Mouse (Mus musculus) ES-Bruce4 (cell line): ENCODE results near the gene Mtor. TPM values are rescaled to one million over a fixed set of nuclear protein-coding genes. Genes with fewer than 3 reads are reported as not detected.

Experiments used
- H3K27ac ChIP-seq: 2 replicates; pipeline ENCODE4 v1.5.1; 2012; ENCODE audit warnings: low read length, inconsistent platforms; ENCODE audit not compliant: insufficient read depth
- H3K27me3 ChIP-seq: 2 replicates; pipeline ENCODE4 v1.6.1; 2012; ENCODE audit warnings: mild to moderate bottlenecking, low read length, inconsistent platforms; ENCODE audit not compliant: control insufficient read depth, poor library complexity, insufficient read depth, severe bottlenecking
- H3K36me3 ChIP-seq: 2 replicates; pipeline ENCODE4 v1.6.1; 2012; ENCODE audit warnings: inconsistent platforms, mild to moderate bottlenecking, low read length, moderate library complexity; ENCODE audit not compliant: control insufficient read depth, poor library complexity, insufficient read depth, severe bottlenecking
- H3K4me1 ChIP-seq: one replicate; pipeline ENCODE4 v1.8.1; 2011; ENCODE audit warnings: low read length; ENCODE audit not compliant: control insufficient read depth, insufficient read depth
- H3K4me3 ChIP-seq: 2 replicates; pipeline ENCODE4 v1.5.1; 2011; ENCODE audit warnings: low read depth, mild to moderate bottlenecking, low read length
- H3K9ac ChIP-seq: 2 replicates; pipeline ENCODE4 v1.6.1; 2012; ENCODE audit warnings: low read depth, mild to moderate bottlenecking, inconsistent platforms; ENCODE audit not compliant: poor library complexity, severe bottlenecking
- H3K9me3 ChIP-seq: replicated peaks from 2 replicates; pipeline ENCODE4 v1.6.1; 2012; ENCODE audit warnings: mild to moderate bottlenecking, low read length, inconsistent platforms; ENCODE audit not compliant: control insufficient read depth, poor library complexity, insufficient read depth, severe bottlenecking
- CTCF ChIP-seq: IDR thresholded peaks from one replicate; pipeline ENCODE4 v1.8.1; 2011; ENCODE audit warnings: low read depth, low read length
- EP300 ChIP-seq: IDR thresholded peaks from 2 replicates; pipeline ENCODE4 v1.6.1; 2011; ENCODE audit warnings: low read depth, low read length; ENCODE audit not compliant: insufficient read depth
- POLR2A ChIP-seq: IDR thresholded peaks from one replicate; pipeline ENCODE4 v1.8.1; 2011; ENCODE audit warnings: low read length; ENCODE audit not compliant: insufficient read depth
- polyA plus RNA-seq: library from polyadenylated mRNA; stranded (reverse); fragments of >200 nt; gene quantifications from 2 replicates; pipeline ENCODE4 v1.2.4, GENCODE M21; 2011; ENCODE audit warnings: low read depth; ENCODE audit not compliant: missing spikeins, insufficient read depth, insufficient read length

Mtor gene
- polyA plus RNA-seq, 1 experiment, result 26.0 TPM

DNA sequence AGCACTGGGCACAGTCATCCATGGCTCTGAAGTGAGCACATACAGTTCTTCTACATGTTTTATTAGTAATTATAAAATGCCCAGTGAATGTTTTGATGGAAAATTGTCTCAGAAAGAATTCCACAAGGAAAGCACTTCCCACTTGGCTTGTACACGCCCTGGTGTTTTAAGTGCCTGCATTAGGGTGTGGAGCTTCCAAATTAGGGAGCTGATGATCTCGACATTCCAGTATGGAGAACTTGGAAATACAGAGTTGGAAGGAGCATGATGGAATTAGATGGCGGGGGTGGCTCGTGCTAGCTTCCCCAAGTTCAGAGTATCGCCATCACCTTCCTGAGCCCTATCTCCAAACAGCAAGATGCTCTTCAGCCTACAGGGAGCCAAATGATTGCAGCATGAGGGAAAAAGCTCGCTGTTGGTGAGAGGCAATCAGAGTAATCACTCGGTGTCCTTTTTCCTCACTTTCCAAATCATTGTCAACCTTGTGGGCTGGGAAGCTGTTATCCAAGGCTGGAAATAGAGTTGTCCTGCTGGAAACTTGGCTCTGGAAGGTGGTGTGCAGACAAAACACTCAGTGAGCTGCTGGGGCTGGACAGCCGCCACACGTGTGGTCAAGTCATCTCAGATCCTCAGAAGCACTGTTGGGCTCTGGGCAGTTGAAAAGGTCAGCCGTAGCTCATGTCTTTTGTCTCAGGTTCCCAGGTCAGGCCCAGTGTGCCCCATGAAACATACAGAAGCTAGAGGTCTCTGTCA, 78.9 kb downstream of the Mtor start:
- Histone ChIP-seq H3K36me3 (peaks cover 18% of the 10 kb centered on the region), H3K9ac (no peak overlapping the region), H3K4me3 (no peak overlapping the region), H3K27me3 (no peaks in the 10 kb centered on the region), H3K27ac (no peak overlapping the region), H3K9me3 (no peaks in the 10 kb centered on the region), H3K4me1 (no peaks in the 10 kb centered on the region)
- TF ChIP-seq POLR2A (no peak), EP300 (no peak), CTCF (no peak)

DNA sequence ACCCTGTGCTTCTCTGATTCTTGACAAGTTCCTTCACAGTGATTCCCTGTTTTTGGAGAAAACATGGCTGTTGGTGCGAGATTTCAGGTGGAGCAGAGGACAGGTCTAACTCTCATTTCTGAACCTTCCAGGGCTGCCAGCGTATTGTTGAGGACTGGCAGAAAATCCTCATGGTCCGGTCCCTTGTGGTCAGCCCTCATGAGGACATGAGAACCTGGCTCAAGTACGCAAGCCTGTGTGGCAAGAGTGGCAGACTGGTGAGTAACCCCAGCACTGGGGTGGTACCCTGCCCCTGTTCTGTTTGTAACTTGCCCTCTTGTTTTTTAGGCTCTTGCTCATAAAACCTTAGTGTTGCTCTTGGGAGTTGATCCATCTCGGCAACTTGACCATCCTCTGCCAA, 81.9 kb downstream of the Mtor start:
- H3K4me3 ChIP-seq, result no peak overlapping the region
- H3K9me3 ChIP-seq, result no peaks in the 10 kb centered on the region
- no peaks in the 10 kb centered on the region for H3K27me3 ChIP-seq
- no peak for TF ChIP-seq POLR2A
- no peak for TF ChIP-seq EP300
- no peak for TF ChIP-seq CTCF
- no peaks in the 10 kb centered on the region for H3K4me1 ChIP-seq
- no peak overlapping the region for H3K9ac ChIP-seq
- H3K36me3 ChIP-seq, result peaks cover 22% of the 10 kb centered on the region
- H3K27ac ChIP-seq, result no peak overlapping the region

DNA sequence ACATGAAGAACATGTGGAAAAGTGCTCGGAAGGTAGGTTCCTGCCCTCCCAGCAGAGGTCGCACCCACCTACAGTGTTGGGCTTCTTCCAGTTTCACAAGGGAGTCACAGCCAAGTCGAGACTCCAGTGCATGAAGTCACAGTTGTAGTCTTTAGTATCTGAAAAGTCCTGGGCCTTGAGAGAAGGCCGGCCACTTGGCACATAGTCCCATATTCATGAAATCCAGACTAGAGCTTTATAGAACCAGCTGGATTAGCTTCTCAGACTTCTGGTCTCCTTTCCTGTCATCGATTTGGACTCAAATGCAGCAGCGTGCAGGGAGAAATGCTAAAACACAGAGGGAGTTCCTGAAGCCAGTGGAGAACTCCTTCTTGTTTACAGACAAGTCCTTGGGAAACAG, 82.4 kb downstream of the Mtor start:
- Histone ChIP-seq H3K27me3 (no peaks in the 10 kb centered on the region), H3K9me3 (no peaks in the 10 kb centered on the region), H3K36me3 (peaks cover 22% of the 10 kb centered on the region), H3K9ac (no peak overlapping the region), H3K4me3 (no peak overlapping the region), H3K4me1 (no peaks in the 10 kb centered on the region), H3K27ac (no peak overlapping the region)
- TF ChIP-seq CTCF, result no peak
- TF ChIP-seq EP300, result no peak
- TF ChIP-seq POLR2A, result no peak

DNA sequence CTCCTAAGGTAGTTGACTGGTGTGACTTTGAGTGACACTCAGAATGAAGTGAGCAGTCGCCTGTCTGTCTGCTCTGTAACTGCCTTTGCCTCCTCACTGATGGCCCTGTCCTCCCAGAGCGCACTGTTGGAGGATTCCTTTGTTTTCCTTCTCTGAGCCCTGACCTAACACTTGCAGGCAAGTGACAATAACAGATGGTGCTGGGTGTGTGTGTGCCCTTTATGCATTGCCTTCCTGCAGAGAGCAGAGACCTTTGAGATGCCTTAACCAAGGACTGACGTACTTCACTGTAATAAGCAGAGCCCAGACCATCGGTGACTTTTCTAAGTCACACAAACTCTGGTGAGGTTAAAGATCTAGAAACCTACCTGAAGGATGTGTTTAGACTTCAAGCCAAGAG, 82.9 kb downstream of the Mtor start:
- H3K27me3 ChIP-seq, result no peaks in the 10 kb centered on the region
- no peak overlapping the region for H3K4me3 ChIP-seq
- H3K9ac ChIP-seq, result no peak overlapping the region
- H3K4me1 ChIP-seq, result no peaks in the 10 kb centered on the region
- H3K9me3 ChIP-seq, result no peaks in the 10 kb centered on the region
- peaks cover 19% of the 10 kb centered on the region for H3K36me3 ChIP-seq
- TF ChIP-seq CTCF (no peak), EP300 (no peak), POLR2A (no peak)
- no peak overlapping the region for H3K27ac ChIP-seq

DNA sequence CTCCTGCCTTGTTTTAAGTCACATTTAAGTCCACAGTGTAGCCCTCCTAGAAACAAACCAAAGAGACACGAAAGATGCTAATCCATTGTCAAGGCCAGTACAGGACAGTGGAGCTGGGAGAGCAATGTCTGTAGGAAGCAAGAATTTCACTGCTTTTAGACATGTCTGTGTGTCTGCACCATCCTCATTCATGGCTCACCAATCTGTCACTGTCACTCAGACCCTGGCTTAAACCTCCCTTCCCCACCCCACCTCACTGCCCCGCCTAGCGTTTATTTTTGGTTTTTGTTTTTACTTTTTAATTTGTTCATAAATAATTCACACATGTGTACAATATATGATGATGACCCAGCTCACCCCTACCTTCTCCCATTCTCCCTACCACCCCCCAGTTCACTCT, 84.1 kb downstream of the Mtor start:
- H3K9ac ChIP-seq, result no peak overlapping the region
- H3K36me3 ChIP-seq, result peaks cover 16% of the 10 kb centered on the region
- no peak overlapping the region for H3K4me3 ChIP-seq
- H3K27ac ChIP-seq, result no peak overlapping the region
- no peaks in the 10 kb centered on the region for H3K4me1 ChIP-seq
- TF ChIP-seq CTCF (no peak), EP300 (no peak), POLR2A (no peak)
- H3K9me3 ChIP-seq, result no peaks in the 10 kb centered on the region
- H3K27me3 ChIP-seq, result no peaks in the 10 kb centered on the region

DNA sequence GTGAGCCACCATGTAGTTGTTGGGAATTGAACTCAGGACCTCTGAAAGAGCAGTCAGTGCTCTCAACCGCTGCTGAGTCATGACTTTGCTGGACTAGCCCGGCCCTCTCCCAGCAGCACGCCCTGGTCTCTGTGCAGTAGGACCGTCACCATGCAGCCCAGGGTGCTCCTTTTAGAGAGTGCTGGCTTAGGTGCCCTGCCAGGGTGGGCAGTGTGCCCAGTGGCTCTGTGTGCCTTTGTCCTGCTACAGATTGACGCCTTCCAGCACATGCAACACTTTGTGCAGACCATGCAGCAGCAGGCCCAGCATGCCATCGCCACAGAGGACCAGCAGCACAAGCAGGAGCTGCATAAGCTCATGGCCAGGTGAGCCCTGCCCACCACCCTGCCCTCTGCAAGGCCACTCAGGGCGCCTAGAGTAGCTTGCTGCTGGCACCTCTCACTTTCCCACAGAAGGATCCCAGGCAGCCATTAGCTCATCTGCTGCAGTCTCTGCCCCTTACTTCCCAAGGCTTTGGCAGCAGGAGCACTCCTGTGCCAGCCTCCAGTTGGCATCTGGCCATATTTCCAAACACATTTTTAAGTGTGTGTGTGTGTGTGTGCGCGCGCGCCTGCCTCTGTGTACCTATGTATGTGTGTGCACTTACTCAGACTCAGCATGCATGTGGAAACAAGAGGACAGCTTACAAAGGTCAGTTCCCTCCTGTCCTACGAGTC, 85.4 kb downstream of the Mtor start:
- H3K36me3 ChIP-seq, result peaks cover 21% of the 10 kb centered on the region
- no peaks in the 10 kb centered on the region for H3K9me3 ChIP-seq
- H3K9ac ChIP-seq, result no peak overlapping the region
- no peak overlapping the region for H3K4me3 ChIP-seq
- H3K4me1 ChIP-seq, result no peaks in the 10 kb centered on the region
- TF ChIP-seq POLR2A (no peak), CTCF (no peak), EP300 (no peak)
- no peak overlapping the region for H3K27ac ChIP-seq
- H3K27me3 ChIP-seq, result no peaks in the 10 kb centered on the region
